Mouse (Mus musculus) intestine, embryonic 15.5 days (tissue): ENCODE data around the gene Pou3f1. TPM values are rescaled to one million over a fixed set of nuclear protein-coding genes. Genes with fewer than 3 reads are reported as not detected.
A peak's percentile ranks its signal among the peaks of the same experiment; 100 is the strongest.

Experiments
- ATAC-seq: fragments of 200-750 bp; cut with Nextera tagmentation; 2 replicates; pipeline ENCODE4 v1.8.0; 2017; ENCODE audit warnings: moderate TSS enrichment, moderate library complexity
- H3K27ac ChIP-seq: fragments of 300-500 bp; sonication (generic); 2 replicates; pipeline ENCODE4 v1.5.1; 2015; ENCODE audit warnings: mild to moderate bottlenecking, inconsistent platforms
- H3K27me3 ChIP-seq: fragments of 300-500 bp; sonication (generic); replicated peaks from 2 replicates; pipeline ENCODE4 v1.6.1; 2015; ENCODE audit warnings: inconsistent platforms
- H3K36me3 ChIP-seq: fragments of 300-500 bp; sonication (generic); 2 replicates; pipeline ENCODE4 v1.6.1; 2015; ENCODE audit warnings: inconsistent platforms
- H3K4me1 ChIP-seq: fragments of 300-500 bp; sonication (generic); replicated peaks from 2 replicates; pipeline ENCODE4 v1.6.1; 2015; ENCODE audit warnings: inconsistent platforms
- H3K4me2 ChIP-seq: fragments of 300-500 bp; sonication (generic); replicated peaks from 2 replicates; pipeline ENCODE4 v1.6.1; 2015; ENCODE audit warnings: mild to moderate bottlenecking, inconsistent platforms
- H3K4me3 ChIP-seq: fragments of 300-500 bp; sonication (generic); replicated peaks from 2 replicates; pipeline ENCODE4 v1.5.1; 2015; ENCODE audit warnings: inconsistent platforms
- H3K9ac ChIP-seq: fragments of 300-500 bp; sonication (generic); 2 replicates; pipeline ENCODE4 v1.6.1; 2015; ENCODE audit warnings: inconsistent platforms
- H3K9me3 ChIP-seq: fragments of 300-500 bp; sonication (generic); 2 replicates; pipeline ENCODE4 v1.6.1; 2016; ENCODE audit warnings: inconsistent platforms
- WGBS: fragments of 180-500 bp; shearing (Covaris S2); methylation state at CpG from one replicate; pipeline ENCODE4 v1.1.7; 2015; 5-methylcytosine and 5-hydroxymethylcytosine counted together
- polyA plus RNA-seq: library from polyadenylated mRNA; unstranded; fragments of >200 nt; fragmentation: Nextera tagmentation; extraction: Ambion mirVana; gene quantifications from 2 replicates; pipeline ENCODE4 v1.2.1, GENCODE M21; 2015

Gene Pou3f1
- 0.05 and 0.11 TPM in 2 replicates for polyA plus RNA-seq

DNA sequence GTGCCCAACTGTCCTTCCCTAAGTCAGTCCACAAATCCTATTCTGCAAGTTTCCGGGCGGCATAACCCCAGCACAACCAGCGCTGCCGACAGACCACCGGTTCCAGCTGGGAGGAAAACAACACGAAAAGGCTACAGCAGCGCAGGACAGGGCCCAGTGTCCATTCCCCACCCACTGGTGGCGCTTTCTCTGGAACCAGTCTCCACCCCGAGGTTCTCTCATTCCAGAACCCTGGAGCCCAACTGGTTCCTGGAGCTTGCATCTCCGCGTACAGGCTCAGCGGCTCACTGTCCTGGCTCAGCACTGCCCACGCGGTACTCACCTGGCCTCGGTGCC, at the start of gene Pou3f1:
Gene Pou3f1 (plus strand): TSS at position 290 of the 336 bp plus-strand sequence.
- Histone ChIP-seq H3K4me2 (peak within 1 kb of the TSS; percentile 96), H3K27ac (no peak within 1 kb of the TSS), H3K9ac (peak within 1 kb of the TSS; percentile 28), H3K9me3 (no peaks in the 10 kb centered on the region), H3K36me3 (no peaks in the 10 kb centered on the region), H3K27me3 (peaks cover 77% of the 10 kb centered on the region), H3K4me3 (peak within 1 kb of the TSS; percentile 65), H3K4me1 (peaks cover 32% of the 10 kb centered on the region)
- 2% methylated on average over 15 of the region's 15 CpGs for whole genome bisulfite sequencing
- ATAC-seq: no peak

DNA sequence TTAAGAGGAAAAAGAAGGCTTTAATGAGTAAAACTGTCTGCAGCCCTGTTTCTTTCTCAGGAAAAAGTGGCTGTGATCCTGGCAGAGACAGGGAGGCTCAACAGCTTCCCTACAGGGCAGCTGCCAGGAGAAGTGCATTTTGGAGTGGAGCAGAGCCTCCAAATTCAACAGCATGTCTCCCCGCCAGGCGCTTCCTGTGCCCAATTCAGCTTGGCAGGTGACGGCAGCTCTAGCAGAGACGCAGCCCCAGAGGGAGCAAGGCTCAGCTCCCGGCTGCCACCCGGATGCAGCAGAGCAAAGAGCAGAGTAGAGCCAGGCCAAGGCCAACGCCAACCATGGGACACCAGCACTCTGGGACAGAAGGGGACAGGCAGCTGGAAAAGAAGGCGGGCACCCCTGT, 49.4 kb upstream of the Pou3f1 start:
- no peaks in the 10 kb centered on the region for H3K36me3 ChIP-seq
- 65% methylated on average over 8 of the region's 8 CpGs for WGBS
- H3K4me3 ChIP-seq: no peak overlapping the region
- no peak overlapping the region for H3K9ac ChIP-seq
- peaks cover 6% of the 10 kb centered on the region; the same call in 1 of the 2 replicates for H3K27me3 ChIP-seq
- no peaks in the 10 kb centered on the region for H3K9me3 ChIP-seq
- H3K4me1 ChIP-seq: no peaks in the 10 kb centered on the region
- no peak overlapping the region for H3K27ac ChIP-seq
- no peak for ATAC-seq
- H3K4me2 ChIP-seq: no peak overlapping the region

- H3K36me3 ChIP-seq: no peaks in the 10 kb centered on the region
- no peak overlapping the region for H3K27ac ChIP-seq
- H3K9me3 ChIP-seq: no peaks in the 10 kb centered on the region
- H3K9ac ChIP-seq: no peak overlapping the region
- 74% methylated on average over 2 of the region's 2 CpGs for WGBS
- no peak for ATAC-seq
- H3K27me3 ChIP-seq: no peaks in the 10 kb centered on the region
- no peak overlapping the region for H3K4me3 ChIP-seq
- H3K4me1 ChIP-seq: no peaks in the 10 kb centered on the region
- H3K4me2 ChIP-seq: no peak overlapping the region
These were observed 46.5 kb upstream of the Pou3f1 start for GRCm38 (mm10) chr4:124610066-124610465.

- no peak for ATAC-seq
- Histone ChIP-seq H3K36me3 (no peaks in the 10 kb centered on the region), H3K4me3 (no peak within 1 kb of the TSS), H3K4me2 (no peak within 1 kb of the TSS), H3K27ac (no peak within 1 kb of the TSS), H3K27me3 (0 out of 2 replicates have a peak, but pooled peaks cover 2% of the 10 kb centered on the region), H3K9ac (no peak within 1 kb of the TSS), H3K4me1 (no peaks in the 10 kb centered on the region), H3K9me3 (no peaks in the 10 kb centered on the region)
- 83% methylated on average over 2 of the region's 2 CpGs for WGBS
These were observed 45.9 kb upstream of the Pou3f1 start, which contains the start of gene 3100002H09Rik for GRCm38 (mm10) chr4:124610703-124611102. Gene 3100002H09Rik (minus strand): TSS chr4:124610803.

- H3K9me3 ChIP-seq: no peaks in the 10 kb centered on the region
- H3K4me1 ChIP-seq: no peaks in the 10 kb centered on the region
- no peak overlapping the region for H3K27ac ChIP-seq
- no peak for ATAC-seq
- 0 out of 2 replicates have a peak, but pooled peaks cover 2% of the 10 kb centered on the region for H3K27me3 ChIP-seq
- no peak overlapping the region for H3K4me3 ChIP-seq
- no peak overlapping the region for H3K9ac ChIP-seq
- H3K4me2 ChIP-seq: no peak overlapping the region
- H3K36me3 ChIP-seq: no peaks in the 10 kb centered on the region
- 55% methylated on average over 4 of the region's 4 CpGs for WGBS
These were observed 44.8 kb upstream of the Pou3f1 start for GRCm38 (mm10) chr4:124611768-124612167.

DNA sequence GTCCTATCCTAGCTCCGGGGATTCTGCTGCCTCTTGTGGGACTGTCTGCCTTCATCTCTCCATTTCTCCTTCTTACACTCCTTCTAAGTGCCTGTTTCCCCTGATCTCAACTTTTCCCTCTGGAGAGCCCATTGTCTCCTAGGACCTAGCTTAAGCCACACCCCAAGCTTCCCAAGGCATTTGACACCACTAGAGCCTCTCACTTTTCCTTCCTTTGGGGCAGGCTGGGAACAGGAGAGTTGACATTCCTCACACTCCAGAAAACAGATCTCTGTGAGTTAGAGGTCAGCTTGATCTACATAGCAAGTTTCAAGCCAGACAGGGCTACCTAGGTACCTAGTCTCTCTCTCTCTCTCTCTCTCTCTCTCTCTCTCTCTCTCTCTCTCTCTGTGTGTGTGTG, 42.4 kb upstream of the Pou3f1 start:
- Histone ChIP-seq H3K9me3 (no peaks in the 10 kb centered on the region), H3K9ac (no peak overlapping the region), H3K4me3 (no peak overlapping the region), H3K27ac (no peak overlapping the region), H3K4me1 (no peaks in the 10 kb centered on the region), H3K36me3 (no peaks in the 10 kb centered on the region), H3K27me3 (0 out of 2 replicates have a peak, but pooled peaks cover 2% of the 10 kb centered on the region), H3K4me2 (no peak overlapping the region)
- 0% methylated on average over 1 of the region's 1 CpGs for WGBS
- ATAC-seq: no peak

DNA sequence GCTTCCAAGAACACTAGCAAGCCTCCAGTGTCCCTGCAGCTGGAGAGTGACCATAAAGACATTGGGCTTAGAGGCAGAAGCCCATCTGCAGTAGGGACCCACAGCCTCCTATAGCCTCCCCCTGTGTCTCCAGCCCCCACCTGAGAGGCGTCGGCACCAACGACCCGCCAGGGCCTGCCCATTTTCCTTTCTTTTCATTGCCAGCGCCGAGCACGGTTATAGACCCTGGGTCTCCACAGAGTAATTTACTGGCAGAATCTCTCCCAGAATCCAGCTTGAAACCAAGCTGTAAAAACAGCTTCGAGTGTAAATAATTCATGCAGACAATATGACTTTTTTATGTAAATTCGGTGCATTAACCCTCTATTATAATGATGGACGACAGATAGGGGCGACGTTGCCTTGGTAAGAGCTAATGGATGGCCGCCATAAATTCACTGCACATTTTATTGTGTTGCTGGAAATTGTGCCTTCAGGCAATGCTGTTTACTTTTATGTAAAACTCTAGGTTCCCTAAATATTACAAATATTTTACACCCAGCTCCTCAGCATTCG, 41.1 kb upstream of the Pou3f1 start:
- ATAC-seq: no peak
- Histone ChIP-seq H3K4me3 (no peak overlapping the region), H3K36me3 (no peaks in the 10 kb centered on the region), H3K9ac (no peak overlapping the region), H3K27ac (no peak overlapping the region), H3K9me3 (no peaks in the 10 kb centered on the region), H3K4me2 (no peak overlapping the region), H3K4me1 (no peaks in the 10 kb centered on the region), H3K27me3 (0 out of 2 replicates have a peak, but pooled peaks cover 2% of the 10 kb centered on the region)
- 52% methylated on average over 14 of the region's 14 CpGs for WGBS

DNA sequence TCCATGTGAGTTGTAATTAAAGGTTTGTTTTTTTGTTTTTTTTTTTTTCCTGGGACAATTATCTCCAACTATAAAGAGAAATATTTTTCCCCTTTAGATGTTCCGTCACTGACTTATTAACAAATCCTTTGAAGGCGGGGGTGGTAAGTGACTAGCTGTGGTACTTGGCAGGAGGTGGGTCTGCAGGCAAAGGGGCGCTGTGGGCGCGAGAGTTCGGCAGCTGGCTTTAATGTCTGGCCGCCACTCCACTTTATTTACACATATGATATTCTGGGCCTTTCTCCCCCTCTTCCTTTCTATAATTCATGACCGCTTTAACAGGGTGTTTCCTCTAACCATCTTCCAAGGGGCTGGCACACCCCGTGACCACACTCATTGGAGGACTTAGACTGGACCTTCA, 40.6 kb upstream of the Pou3f1 start:
- Histone ChIP-seq H3K27me3 (0 out of 2 replicates have a peak, but pooled peaks cover 2% of the 10 kb centered on the region), H3K4me1 (no peaks in the 10 kb centered on the region), H3K4me2 (no peak overlapping the region), H3K27ac (no peak overlapping the region), H3K9me3 (no peaks in the 10 kb centered on the region), H3K4me3 (no peak overlapping the region), H3K9ac (no peak overlapping the region), H3K36me3 (no peaks in the 10 kb centered on the region)
- ATAC-seq: no peak
- 43% methylated on average over 9 of the region's 9 CpGs for WGBS

DNA sequence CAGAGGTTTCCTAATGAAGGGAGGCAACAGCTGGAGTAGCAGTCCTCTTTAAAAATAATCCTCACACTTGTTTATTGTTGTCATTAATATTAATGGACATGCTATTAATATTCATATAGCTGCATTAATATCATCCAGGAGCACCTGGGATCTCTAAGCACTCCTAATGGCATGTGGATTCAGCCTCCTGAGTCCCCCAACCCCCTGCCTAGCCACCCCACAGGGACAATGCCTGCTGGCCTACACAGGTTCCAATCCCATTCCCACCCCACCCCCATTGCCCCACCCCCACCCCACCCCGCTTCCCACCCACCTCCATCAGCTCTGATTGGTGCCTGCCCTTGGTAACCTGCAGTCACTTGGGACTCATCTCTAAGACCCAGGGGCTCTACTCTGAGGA, 40.0 kb upstream of the Pou3f1 start:
- Histone ChIP-seq H3K27ac (no peak overlapping the region), H3K4me1 (no peaks in the 10 kb centered on the region), H3K4me3 (no peak overlapping the region), H3K9ac (no peak overlapping the region), H3K27me3 (0 out of 2 replicates have a peak, but pooled peaks cover 2% of the 10 kb centered on the region), H3K36me3 (no peaks in the 10 kb centered on the region), H3K9me3 (no peaks in the 10 kb centered on the region), H3K4me2 (no peak overlapping the region)
- 30% methylated on average over 1 of the region's 1 CpGs for WGBS
- ATAC-seq: no peak

- no peak overlapping the region for H3K9ac ChIP-seq
- no peak for ATAC-seq
- no peaks in the 10 kb centered on the region for H3K4me1 ChIP-seq
- WGBS: 15% methylated on average over 16 of the region's 16 CpGs
- no peaks in the 10 kb centered on the region for H3K36me3 ChIP-seq
- H3K27me3 ChIP-seq: 0 out of 2 replicates have a peak, but pooled peaks cover 2% of the 10 kb centered on the region
- no peaks in the 10 kb centered on the region for H3K9me3 ChIP-seq
- no peak overlapping the region for H3K4me2 ChIP-seq
- no peak overlapping the region for H3K4me3 ChIP-seq
- no peak overlapping the region for H3K27ac ChIP-seq
These were observed 38.0 kb upstream of the Pou3f1 start for GRCm38 (mm10) chr4:124618599-124618998.

- Histone ChIP-seq H3K4me2 (no peak overlapping the region), H3K27me3 (no peaks in the 10 kb centered on the region), H3K4me1 (peaks cover 4% of the 10 kb centered on the region; the same call in 1 of the 2 replicates), H3K27ac (no peak overlapping the region), H3K4me3 (no peak overlapping the region), H3K36me3 (no peaks in the 10 kb centered on the region), H3K9me3 (no peaks in the 10 kb centered on the region), H3K9ac (no peak overlapping the region)
- no peak for ATAC-seq
- WGBS: 55% methylated on average over 11 of the region's 11 CpGs
These were observed 35.2 kb upstream of the Pou3f1 start for GRCm38 (mm10) chr4:124621406-124621805.

DNA sequence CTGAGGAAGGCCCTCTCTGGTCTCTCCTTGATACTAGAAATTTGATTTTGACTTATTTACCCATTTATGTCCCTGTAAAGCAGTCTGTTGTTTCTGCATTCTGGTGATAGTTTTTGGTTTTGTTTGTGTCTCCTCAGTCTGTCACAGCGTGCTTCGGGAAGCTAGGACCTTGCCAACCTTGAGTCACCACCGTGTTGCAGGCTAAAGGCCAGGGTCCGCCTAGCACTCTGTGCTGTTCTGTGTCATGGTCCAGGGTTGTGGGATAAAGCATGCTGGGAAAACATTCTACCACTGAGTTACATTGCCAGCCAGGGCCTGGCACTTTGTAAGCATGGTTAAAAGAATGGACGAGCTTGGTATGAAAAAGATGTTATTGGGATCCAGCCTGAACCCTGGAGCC, 34.0 kb upstream of the Pou3f1 start:
- Histone ChIP-seq H3K27me3 (no peaks in the 10 kb centered on the region), H3K9me3 (no peaks in the 10 kb centered on the region), H3K4me1 (peaks cover 4% of the 10 kb centered on the region; the same call in 1 of the 2 replicates), H3K4me2 (no peak overlapping the region), H3K9ac (no peak overlapping the region), H3K27ac (no peak overlapping the region), H3K36me3 (no peaks in the 10 kb centered on the region), H3K4me3 (no peak overlapping the region)
- no peak for ATAC-seq
- WGBS: 88% methylated on average over 5 of the region's 5 CpGs

DNA sequence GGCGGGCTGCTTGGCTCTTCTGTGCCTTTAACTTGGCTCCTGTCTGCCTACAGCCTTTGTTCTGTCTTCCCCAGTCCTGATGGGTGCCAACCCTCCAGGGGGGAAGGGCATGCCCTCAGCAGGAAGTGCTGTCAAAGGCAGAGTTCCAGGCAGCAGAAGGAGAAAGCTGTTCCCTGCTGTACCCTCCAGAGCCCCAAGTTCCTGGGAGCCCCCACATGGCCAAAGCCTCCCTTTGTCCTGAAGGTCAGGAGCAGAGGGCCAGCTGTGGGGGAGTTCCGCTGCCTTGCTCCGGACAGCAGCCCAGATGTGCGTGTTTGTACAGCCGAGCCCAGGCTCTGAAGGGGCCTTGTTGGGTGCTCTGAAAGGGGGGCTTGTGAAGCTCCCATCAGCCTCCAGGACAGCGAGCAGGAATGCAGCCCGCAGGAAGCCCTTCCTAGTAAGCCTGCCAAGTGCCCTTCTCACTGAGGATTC, 32.5 kb upstream of the Pou3f1 start:
- H3K36me3 ChIP-seq: no peaks in the 10 kb centered on the region
- H3K4me1 ChIP-seq: peaks cover 4% of the 10 kb centered on the region; the same call in 1 of the 2 replicates
- H3K9ac ChIP-seq: no peak overlapping the region
- H3K27ac ChIP-seq: no peak overlapping the region
- no peaks in the 10 kb centered on the region for H3K9me3 ChIP-seq
- H3K4me2 ChIP-seq: no peak overlapping the region
- no peaks in the 10 kb centered on the region for H3K27me3 ChIP-seq
- ATAC-seq: no peak
- WGBS: 28% methylated on average over 7 of the region's 7 CpGs
- H3K4me3 ChIP-seq: no peak overlapping the region
